Mouse (Mus musculus) R1 (cell line): ENCODE measurements around the gene Crim1.

Experiments
- DNase-seq: peaks from one replicate; pipeline ENCODE4 v3.0.0-alpha.2; 2018; ENCODE audit warnings: low read depth, low spot score

Crim1 gene

DNA sequence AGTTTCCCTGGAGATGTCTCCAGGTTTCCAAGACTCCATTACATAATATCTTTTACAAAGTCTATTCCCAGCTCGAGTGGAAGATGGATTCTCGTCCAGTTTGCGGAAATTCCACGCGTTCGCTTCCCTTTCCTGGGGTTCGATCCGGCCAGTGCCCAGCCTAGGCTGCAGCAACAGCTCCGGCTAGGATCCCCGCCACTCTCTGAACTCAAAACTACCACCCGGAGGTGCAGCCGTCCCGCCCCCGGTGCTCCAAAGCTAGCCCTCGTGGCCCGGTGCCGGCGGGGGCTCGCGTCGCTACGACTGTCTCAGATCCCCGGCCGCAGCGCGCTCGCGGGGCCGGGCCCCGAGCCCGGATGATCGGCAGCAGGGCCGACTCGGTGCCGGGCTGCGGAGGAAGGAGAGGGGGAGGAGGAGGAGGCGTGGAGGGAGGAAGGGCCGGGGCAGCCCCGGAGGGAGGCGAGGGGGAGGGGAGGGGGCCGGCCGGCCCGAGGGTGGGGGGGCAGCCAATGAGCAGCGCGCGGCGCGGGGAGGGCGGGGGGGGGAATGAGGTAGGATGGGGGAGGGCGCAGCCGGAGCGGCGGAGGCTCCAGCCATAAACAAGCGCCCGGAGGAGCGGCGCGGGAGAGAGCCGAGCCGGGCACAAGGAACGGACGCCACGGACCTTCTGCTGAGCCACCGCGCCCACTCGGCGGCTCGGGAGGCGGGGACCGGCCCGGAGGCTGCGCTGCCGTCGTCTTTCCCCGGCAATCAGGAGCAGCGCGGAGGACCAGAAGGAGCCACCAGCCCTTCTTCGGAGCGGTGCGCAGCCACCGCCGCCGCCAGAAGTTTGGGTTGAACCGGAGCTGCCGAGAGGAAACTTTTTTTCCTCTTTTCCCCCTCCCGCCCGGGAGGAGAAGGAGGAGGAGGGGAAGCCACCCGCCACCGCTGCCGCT is at the start of gene Crim1:
Crim1 (plus strand) TSS at position 623 of the 935 bp plus-strand sequence.
- peak; percentile 73 for DNase-seq

- no peak for DNase-seq
Observed at GRCm38 (mm10) chr17:78151479-78152282, 48.4 kb upstream of the Crim1 start.

DNA sequence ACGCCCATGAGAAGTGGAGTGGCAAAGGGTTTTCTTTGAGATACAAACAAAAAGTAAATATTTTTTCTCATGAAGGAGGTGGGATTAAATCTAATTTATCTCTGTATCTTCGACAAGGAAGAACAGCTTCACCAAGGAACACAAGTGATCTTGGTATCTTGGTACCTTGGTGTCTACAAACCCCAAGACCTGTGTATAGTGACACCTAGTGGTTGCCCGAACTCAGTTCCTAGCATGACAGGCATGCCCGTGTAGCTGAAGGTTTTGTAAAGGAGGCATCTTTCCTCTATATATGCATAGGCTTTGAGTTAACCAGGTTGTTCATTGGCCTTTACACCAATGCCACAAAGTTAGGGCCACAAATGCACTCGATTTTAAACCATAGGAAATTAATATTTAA is 36.8 kb upstream of the Crim1 start:
- DNase-seq = peak; percentile 57

DNA sequence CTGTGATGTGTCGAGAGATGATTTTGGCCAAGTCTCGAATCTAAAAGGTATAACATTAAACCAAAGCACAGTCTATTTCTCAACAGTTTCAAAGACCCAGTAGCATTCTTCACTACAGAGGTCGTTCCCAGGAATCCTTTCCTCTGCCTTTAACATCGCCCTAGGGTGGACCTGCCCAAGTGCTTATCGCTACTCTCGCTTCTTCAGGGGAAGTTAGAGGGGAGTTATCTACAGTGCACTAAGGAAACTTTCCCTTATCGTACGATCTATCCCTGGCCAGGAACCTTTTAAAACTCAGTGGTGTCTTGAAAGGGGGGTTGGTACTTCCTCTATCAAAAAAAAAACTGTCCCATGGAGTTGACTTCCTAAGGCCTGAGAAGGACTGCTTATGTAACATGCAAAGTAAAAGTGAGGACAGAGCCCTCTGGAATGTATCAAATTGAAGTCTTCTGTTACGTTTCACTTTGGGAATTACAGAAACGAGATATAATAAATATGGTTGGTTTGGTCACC is 36.3 kb upstream of the Crim1 start:
- no peak for DNase-seq

- DNase-seq = no peak
Observed at GRCm38 (mm10) chr17:78165855-78166254, 34.2 kb upstream of the Crim1 start.

DNA sequence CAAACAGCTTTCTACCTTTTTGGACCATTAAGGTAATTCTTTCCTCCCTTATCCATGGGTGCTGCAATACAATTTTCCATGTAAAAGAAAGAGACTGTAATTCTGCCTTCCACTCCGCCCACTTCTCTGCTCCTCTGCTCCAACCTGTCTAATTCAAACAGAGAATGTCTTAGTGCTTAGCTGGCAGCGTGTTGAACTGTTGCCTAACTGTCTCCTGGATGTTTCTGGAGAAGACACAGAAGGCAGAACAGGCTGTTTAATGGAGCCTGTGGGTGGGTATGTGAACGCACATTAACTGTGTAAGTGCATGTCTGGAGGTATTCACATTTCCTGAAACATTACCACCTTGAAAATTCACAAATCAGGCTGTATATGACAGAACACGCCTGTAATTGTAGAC is 33.5 kb upstream of the Crim1 start:
- no peak for DNase-seq

DNA sequence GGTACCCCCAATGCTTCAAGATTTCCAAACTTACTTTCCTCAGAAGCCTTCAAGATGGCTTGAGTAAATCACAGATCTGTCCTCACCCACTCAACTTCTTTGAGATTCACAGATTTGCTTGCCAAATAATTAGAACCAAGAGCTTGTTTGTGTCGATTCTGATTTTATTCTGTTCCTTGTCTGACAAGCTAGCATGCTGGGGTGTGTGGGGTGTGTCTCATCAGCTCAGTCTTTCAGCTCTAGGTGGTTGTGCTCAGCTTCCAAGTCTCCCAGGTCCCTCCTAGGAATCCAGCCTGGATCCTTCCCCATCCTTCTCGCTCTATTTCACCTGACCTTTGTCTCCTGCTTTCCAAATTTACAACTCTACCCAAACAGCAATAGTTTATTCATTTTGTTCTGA is 27.7 kb upstream of the Crim1 start:
- no peak for DNase-seq

DNA sequence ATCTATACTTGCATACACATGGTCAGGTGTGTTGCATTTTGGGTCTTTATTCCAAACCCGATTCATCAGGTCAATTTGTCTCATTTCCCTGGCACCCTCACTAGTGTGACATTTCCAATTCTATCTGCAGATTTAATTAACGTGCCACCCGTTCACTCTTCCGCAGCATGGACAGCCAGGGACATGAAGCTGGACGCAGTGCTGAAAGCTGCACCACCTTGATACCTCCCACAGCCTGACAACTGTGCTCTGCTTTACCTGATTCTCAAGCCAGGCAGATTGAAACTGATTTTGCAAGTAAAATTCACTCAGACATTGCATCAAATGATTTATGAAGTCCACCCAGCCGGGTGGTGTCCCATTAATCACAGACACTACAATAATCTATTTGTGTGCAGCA is 19.3 kb upstream of the Crim1 start:
- no peak for DNase-seq

DNA sequence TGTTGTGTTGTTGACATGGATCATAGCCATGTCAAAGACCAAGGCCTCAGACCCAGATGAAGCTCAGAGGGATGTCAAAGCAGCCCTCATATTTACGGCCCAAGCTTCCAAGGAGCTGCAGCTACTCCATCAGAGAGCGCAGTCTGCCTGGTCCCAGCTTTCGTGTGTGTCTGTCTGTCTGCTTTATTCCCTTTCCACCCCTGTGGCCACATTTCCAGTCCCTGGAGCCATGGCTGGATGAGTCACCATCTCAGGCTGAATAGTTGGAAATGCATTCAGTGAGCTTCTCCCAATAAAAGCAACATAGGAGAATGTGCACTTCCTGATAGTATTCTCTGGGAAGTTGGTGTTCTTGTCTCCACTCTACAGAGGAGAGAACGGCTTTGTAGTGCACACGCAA is 3.9 kb upstream of the Crim1 start:
- no peak for DNase-seq

GRCm38 (mm10) chr17:78197111-78197510 is 2.9 kb upstream of the Crim1 start:
- DNase-seq = peak; percentile 49

DNA sequence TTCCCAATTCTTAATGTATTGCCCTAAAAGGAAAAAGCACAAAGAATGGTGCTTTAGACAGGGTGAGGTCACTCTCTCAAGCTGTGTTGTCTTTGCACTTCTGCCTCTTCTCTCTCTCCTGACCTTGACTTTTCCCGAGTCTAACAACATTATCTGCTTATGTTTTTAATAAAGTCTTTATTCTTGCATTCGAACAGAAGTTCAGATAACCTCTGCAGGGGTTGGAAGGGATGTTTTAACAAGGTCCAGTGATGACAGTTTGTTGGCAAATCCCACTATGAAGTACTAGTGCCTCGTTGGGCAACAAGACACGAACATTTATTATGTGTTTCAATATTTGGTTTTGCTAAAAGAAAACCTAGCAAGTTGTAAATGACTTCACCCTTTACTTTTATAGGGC is 1.9 kb upstream of the Crim1 start:
- DNase-seq = no peak

DNA sequence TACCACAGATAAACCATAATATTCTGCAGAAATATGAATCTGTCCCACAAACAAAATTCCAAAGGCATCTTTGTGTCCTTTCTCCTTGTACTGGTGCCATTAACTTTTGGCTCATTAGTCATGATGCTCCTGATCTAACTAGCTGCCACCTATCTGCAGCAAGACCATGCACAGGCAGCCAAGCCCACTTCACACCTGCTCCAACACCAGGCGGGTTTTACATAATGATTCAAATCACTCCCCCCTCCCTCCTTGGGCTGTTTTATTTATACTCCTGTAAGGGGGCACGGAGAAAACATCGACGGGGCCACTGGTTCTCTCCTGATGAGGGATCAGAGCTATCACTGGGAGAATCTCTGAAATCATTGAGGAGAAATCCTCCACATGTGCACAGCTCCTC is 1.2 kb upstream of the Crim1 start:
- DNase-seq = no peak

DNA sequence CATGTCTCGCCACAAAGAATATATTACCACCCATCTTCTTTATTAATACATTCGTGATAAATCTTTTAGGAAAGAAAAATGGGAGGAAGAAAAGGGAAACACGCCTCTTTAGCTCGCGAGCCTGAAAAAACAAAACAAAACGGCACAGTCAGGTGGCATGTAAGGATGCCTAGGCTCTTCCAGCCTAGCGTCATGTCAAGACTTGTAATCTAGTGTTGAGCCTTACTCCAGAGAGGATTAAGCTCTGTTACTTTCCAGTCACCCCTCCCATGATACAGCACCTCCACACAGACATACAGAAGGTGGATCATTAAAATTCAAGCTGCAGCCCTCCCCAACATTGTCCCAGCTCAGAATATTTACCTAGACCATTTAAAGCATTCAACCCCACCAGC is 820 bp upstream of the Crim1 start:
- DNase-seq = no peak

DNA sequence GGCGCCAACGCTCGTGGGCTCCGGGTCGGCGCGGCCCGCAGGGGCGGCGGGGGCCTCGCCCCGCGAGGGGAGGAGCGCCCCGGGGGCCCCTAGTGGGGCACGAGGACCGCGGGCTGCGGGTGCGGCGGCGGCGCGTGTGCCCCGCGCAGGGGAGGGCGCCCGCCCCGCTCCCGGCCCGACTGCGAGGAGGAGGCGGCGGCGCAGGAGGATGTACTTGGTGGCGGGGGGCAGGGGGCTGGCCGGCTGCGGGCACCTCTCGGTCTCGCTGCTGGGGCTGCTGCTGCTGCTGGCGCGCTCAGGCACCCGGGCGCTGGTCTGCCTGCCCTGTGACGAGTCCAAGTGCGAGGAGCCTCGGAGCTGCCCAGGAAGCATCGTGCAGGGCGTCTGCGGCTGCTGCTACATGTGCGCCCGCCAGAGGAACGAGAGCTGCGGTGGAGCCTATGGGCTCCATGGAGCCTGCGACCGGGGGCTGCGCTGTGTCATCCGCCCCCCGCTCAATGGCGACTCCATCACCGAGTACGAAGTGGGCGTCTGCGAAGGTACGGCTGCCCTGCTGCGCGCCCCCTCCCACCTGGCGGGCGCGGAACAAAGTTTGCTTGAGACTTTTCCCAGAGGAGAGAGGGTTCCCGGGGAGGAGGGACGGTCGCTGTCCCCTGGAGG is 643 bp downstream of the Crim1 start:
- DNase-seq = peak; percentile 64

DNA sequence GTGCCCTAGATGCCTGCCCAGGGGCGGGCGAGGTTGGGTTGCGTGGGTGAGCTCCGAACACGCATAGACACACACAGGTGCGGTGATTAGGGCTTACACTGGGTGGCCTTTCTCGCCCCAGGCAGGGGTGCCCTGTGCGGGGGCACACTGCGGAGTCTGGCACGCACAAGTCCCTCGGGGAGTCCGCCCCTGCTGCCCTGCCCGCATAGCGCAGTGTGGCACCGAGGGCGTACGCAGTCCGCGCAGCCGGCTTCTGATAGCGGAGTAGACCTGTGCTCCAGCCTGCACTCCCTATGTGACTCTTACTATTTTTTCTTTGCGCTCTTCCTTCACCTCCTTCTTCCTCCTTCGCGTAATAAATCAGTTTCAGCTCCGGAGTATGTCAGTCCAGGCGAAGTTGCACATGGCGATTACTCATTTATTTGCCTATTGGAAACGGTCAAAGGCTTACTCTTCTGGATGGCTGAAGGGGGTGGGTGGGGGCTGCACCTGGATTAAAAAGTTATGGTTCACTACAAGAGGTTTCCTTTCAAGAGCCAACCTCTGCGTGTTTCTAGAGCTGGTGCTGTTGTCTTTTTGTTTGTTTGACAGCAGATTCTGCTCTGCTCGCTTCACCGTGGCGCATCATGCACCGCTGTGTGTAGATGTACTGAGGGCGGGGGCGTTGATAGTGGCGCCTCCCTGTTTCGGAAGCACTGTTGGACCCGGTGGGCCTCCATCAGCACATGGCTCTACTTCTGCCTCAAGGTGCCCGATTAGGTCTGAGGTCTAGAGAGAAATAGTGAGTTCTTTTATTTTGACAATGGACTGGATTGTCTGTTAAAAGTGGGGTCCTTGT is 1.4 kb downstream of the Crim1 start:
- DNase-seq = peak; percentile 45

DNA sequence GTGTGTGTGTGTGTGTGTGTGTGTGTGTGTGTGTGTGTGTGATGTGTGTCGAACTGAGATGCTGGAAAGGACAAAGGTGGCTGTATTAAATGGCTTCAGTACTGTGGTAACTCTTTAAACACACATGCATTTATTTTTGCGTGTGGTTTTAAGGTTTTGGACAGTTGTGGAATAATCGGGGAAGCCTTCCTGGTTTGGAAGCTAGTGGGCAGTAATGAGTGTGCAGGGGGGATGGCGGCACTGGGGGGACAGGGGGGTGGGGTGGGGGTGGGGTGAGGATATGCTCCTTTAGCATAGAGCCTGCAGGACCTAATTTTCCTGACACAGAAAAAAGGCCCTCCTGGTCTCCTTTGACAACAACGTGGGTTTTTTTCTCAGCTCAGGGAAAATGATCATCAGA is 2.2 kb downstream of the Crim1 start:
- no peak for DNase-seq

- DNase-seq = no peak
Observed at GRCm38 (mm10) chr17:78202756-78203155, 2.7 kb downstream of the Crim1 start.

GRCm38 (mm10) chr17:78203478-78203877 is 3.4 kb downstream of the Crim1 start:
- no peak for DNase-seq

- peak; percentile 20 for DNase-seq
Observed at GRCm38 (mm10) chr17:78206421-78206820, 6.4 kb downstream of the Crim1 start.

DNA sequence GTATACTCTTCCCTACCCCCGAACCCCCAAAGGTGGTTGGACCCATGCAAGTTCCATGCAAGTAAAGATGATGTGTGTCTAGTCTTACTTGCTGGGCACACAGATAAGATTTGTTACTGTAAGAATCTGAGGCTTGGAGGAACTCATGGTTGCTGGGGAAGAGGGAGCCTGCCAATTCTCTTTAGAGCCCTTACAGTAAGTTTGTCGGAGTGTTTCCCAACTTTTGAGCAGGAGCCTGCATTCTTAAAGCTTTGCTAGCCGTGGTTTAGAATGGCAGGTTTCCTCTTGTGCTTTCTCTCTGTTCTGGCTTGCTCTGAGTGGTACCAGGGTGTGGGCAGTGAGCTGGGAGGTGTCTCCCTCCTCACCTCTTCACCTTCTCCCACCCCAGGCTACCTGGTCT is 7.2 kb downstream of the Crim1 start:
- DNase-seq = no peak

GRCm38 (mm10) chr17:78208805-78209204 is 8.8 kb downstream of the Crim1 start:
- no peak for DNase-seq
